Mouse (Mus musculus) stomach, postnatal 0 days (tissue): ENCODE data around the gene Fam171a2. TPM values are rescaled to one million over a fixed set of nuclear protein-coding genes. Genes with fewer than 3 reads are reported as not detected.

Experiments used
- ATAC-seq: fragments of 200-750 bp; cut with Nextera tagmentation; 2 replicates; pipeline ENCODE4 v1.8.0; 2017; ENCODE audit not compliant: low FRiP score, low TSS enrichment
- DNase-seq: peaks from one replicate; pipeline ENCODE4 v3.0.0-alpha.2; 2016; ENCODE audit warnings: low spot score
- H3K27ac ChIP-seq: fragments of 300-500 bp; sonication (generic); replicated peaks from 2 replicates; pipeline ENCODE4 v1.5.1; 2014; ENCODE audit warnings: mild to moderate bottlenecking, control low read depth
- H3K27me3 ChIP-seq: fragments of 300-500 bp; sonication (generic); 2 replicates; pipeline ENCODE4 v1.6.1; 2014; ENCODE audit warnings: low read length; ENCODE audit not compliant: control insufficient read depth, insufficient read depth
- H3K36me3 ChIP-seq: fragments of 300-500 bp; sonication (generic); 2 replicates; pipeline ENCODE4 v1.6.1; 2014; ENCODE audit warnings: low read length, mixed read lengths; ENCODE audit not compliant: control insufficient read depth, insufficient read depth
- H3K4me1 ChIP-seq: fragments of 300-500 bp; sonication (generic); replicated peaks from 2 replicates; pipeline ENCODE4 v1.6.1; 2014; ENCODE audit warnings: antibody characterized with exemption; ENCODE audit not compliant: control insufficient read depth, insufficient read depth
- H3K4me2 ChIP-seq: fragments of 300-500 bp; sonication (generic); replicated peaks from 2 replicates; pipeline ENCODE4 v1.6.1; 2014; ENCODE audit warnings: low read depth, mild to moderate bottlenecking, control low read depth, moderate library complexity
- H3K4me3 ChIP-seq: fragments of 300-500 bp; sonication (generic); 2 replicates; pipeline ENCODE4 v1.5.1; 2014; ENCODE audit warnings: low read depth, low read length, control low read depth
- H3K9ac ChIP-seq: fragments of 300-500 bp; sonication (generic); 2 replicates; pipeline ENCODE4 v1.6.1; 2014; ENCODE audit warnings: mild to moderate bottlenecking, low read length, control low read depth, mixed read lengths
- H3K9me3 ChIP-seq: fragments of 300-500 bp; sonication (generic); 2 replicates; pipeline ENCODE4 v1.6.1; 2016; ENCODE audit warnings: low read length; ENCODE audit not compliant: control insufficient read depth
- CTCF ChIP-seq: IDR thresholded peaks from 2 replicates; pipeline ENCODE4 v1.5.1; 2016; ENCODE audit warnings: antibody characterized with exemption, low read depth, mild to moderate bottlenecking, moderate library complexity
- EP300 ChIP-seq: optimal IDR thresholded peaks from 2 replicates; pipeline ENCODE3; 2016; ENCODE audit warnings: antibody characterized with exemption
- WGBS: fragments of 180-500 bp; shearing (Covaris S2); extraction: QIAGEN DNeasy Blood & Tissue Kit; methylation state at CpG from one replicate; pipeline ENCODE4 v1.1.7; 2014; 5-methylcytosine and 5-hydroxymethylcytosine counted together
- polyA plus RNA-seq: library from polyadenylated mRNA; unstranded; fragments of >200 nt; fragmentation: Nextera tagmentation; extraction: Ambion mirVana; gene quantifications from 2 replicates; pipeline ENCODE4 v1.2.1, GENCODE M21; 2015

The Fam171a2 gene
- 2.0 and 2.9 TPM in 2 replicates for polyA plus RNA-seq

DNA sequence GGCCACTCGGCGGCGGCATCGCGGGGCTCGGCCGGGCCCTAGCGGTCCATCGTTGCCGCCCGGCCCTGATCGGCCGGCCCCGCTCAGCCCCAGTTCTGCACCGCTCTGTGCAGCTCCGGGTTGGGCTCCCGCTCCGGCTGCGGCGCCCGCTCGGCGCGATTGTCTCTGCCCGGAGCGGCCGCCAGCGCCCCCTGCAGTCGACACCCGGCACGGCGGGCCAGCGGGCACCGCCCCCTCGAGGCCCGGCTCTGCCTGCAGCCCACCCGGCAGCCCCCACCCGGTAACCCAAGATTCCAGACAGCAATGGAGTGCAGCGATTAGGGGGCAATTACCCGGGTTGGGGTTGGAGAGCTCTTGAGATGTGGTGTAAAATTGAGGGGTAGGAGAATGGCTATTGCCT lies at the start of gene Fam171a2:
Gene Fam171a2, minus strand, starts transcription at position 186 of the 400 bp plus-strand sequence.
- Histone ChIP-seq H3K4me1 (peaks cover 15% of the 10 kb centered on the region), H3K4me2 (peak within 1 kb of the TSS; percentile 96), H3K27me3 (no peaks in the 10 kb centered on the region), H3K4me3 (peak within 1 kb of the TSS; percentile 82), H3K9me3 (no peaks in the 10 kb centered on the region), H3K9ac (peak within 1 kb of the TSS; percentile 85), H3K27ac (peak within 1 kb of the TSS; percentile 89), H3K36me3 (no peaks in the 10 kb centered on the region)
- WGBS, result under 1% methylated on average over 38 of the region's 40 CpGs
- TF ChIP-seq CTCF (peak; percentile 74), EP300 (no peak)
- DNase-seq (peak; percentile 82), ATAC-seq (peak; percentile 69)

DNA sequence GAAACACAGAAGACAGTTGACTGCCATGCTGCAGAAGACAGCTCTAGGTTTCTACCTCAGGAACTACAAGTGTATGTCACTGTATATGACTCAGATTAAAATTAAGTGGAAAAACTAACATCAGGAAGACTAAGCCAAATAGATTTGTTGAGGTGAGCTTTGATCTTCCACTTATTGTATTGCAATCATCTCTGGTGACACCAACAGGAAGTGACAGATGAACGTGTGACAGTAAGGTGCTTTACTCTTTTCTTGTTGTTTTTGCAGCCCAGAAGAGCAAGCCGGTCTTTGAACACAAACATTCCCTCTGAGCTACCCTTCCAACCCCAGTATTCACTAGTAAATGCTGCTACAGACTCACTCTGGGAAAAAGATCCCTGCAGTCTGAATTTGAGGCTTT lies 49.2 kb upstream of the Fam171a2 start:
- no peak overlapping the region for H3K4me3 ChIP-seq

DNA sequence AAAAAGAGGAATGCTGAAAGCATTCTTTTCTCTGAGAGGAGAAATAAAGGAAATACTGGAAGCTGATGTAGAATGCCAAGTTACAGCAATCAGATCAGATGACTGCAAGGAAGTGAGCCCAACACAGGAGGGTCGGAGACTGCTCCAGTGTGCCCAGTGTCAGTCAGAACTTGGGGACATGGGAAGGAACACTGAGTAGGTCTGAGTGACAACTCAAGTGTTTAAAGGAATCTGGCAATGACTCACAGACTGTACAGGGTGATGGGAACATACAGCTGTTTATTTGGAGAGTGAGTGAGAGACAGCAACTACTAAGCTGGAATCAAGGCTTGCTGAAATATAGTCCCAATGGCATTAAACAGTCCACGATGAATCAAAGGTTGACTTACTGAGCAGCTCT lies 48.7 kb upstream of the Fam171a2 start:
- Histone ChIP-seq H3K9ac (no peak overlapping the region), H3K4me1 (no peaks in the 10 kb centered on the region), H3K27me3 (no peaks in the 10 kb centered on the region), H3K27ac (no peak overlapping the region), H3K4me3 (no peak overlapping the region), H3K4me2 (no peak overlapping the region), H3K9me3 (no peaks in the 10 kb centered on the region), H3K36me3 (peaks cover 4% of the 10 kb centered on the region; the same call in 1 of the 2 replicates)
- DNase-seq (no peak), ATAC-seq (no peak)
- 90% methylated on average over 2 of the region's 2 CpGs for WGBS
- no peak for TF ChIP-seq CTCF
- no peak for TF ChIP-seq EP300

More for the DNA sequence above, 49.2 kb upstream of the Fam171a2 start:
- Histone ChIP-seq H3K4me1 (no peaks in the 10 kb centered on the region), H3K27me3 (no peaks in the 10 kb centered on the region), H3K9ac (no peak overlapping the region), H3K36me3 (peaks cover 4% of the 10 kb centered on the region; the same call in 1 of the 2 replicates), H3K4me2 (no peak overlapping the region), H3K9me3 (no peaks in the 10 kb centered on the region), H3K27ac (no peak overlapping the region)
- ATAC-seq (no peak), DNase-seq (no peak)
- TF ChIP-seq CTCF (no peak), EP300 (no peak)
- WGBS, result 73% methylated on average over 2 of the region's 2 CpGs

DNA sequence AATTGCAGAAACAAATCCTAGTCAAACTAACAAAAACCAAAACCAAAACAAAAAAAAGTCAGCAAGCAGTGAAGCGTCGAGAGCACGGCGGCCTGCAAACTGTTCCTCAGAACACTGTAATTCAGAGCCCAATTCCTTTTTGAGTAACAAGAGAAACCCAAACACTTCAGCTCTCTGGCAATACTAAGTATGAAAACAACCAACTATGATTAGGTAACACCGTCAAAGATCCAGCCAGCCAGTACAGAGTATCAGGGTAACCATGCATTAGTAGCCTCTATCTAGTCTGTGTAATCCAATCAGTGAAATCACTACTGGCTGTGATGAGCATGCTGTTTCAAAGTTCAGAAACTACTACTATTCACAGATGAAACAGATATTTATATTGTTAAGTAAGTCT lies 48.3 kb upstream of the Fam171a2 start:
- no peak for DNase-seq
- Histone ChIP-seq H3K4me3 (no peak overlapping the region), H3K36me3 (peaks cover 4% of the 10 kb centered on the region; the same call in 1 of the 2 replicates), H3K9me3 (no peaks in the 10 kb centered on the region), H3K9ac (no peak overlapping the region), H3K27ac (no peak overlapping the region), H3K4me2 (no peak overlapping the region), H3K27me3 (no peaks in the 10 kb centered on the region), H3K4me1 (no peaks in the 10 kb centered on the region)
- 87% methylated on average over 5 of the region's 5 CpGs for WGBS
- no peak for TF ChIP-seq CTCF
- ATAC-seq, result no peak

DNA sequence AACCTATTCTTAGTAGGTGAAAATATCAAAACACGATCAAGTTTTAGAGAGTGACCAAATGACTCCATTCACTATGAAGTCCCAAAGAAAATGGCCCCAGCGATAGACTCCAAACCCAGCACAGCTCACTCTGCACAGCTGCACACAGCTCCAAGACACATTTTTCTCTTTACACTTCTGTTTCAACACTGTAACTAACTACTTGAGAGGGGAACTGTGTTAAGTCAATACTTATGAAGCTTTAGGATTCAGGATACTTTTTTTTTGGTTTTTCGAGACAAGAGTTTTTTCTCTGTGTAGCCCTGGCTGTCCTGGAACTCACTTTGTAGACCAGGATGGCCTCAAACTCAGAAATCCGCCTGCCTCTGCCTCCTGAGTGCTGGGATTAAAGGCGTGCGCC lies 47.6 kb upstream of the Fam171a2 start:
- H3K9ac ChIP-seq, result no peak overlapping the region
- DNase-seq, result no peak
- 95% methylated on average over 6 of the region's 6 CpGs for WGBS
- H3K4me3 ChIP-seq, result no peak overlapping the region
- TF ChIP-seq CTCF, result no peak
- H3K36me3 ChIP-seq, result peaks cover 4% of the 10 kb centered on the region; the same call in 1 of the 2 replicates
- H3K9me3 ChIP-seq, result no peaks in the 10 kb centered on the region
- H3K4me2 ChIP-seq, result no peak overlapping the region
- no peak for ATAC-seq
- no peaks in the 10 kb centered on the region for H3K4me1 ChIP-seq
- no peaks in the 10 kb centered on the region for H3K27me3 ChIP-seq
- H3K27ac ChIP-seq, result no peak overlapping the region

DNA sequence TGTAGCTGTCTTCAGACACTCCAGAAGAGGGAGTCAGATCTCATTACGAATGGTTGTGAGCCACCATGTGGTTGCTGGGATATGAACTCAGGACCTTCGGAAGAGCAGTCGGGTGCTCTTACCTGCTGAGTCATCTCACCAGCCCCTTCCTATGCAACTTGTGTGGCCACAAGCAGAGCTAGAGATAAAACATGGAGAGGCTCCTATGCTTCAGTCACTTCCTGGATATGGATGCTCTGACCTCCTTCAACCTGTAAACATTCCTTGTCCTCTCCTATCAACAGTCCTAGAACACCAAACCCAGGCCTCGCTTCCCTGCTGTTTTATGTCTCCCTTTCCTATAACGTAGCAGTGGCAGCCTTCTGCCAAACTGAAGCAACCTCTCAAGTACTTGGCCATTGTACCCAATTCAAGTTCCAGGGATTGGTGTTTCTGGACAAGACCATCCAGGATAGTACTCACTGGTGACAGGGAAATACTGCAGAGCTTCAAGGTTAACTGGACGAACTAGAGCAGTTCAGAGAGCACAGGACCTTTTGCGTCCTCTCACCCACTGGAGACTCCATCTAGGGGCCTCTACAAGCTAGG lies 46.7 kb upstream of the Fam171a2 start:
- H3K27me3 ChIP-seq, result no peaks in the 10 kb centered on the region
- TF ChIP-seq CTCF (no peak), EP300 (no peak)
- ATAC-seq (no peak), DNase-seq (no peak)
- no peaks in the 10 kb centered on the region for H3K9me3 ChIP-seq
- H3K4me1 ChIP-seq, result no peaks in the 10 kb centered on the region
- no peak overlapping the region for H3K9ac ChIP-seq
- no peak overlapping the region for H3K4me3 ChIP-seq
- H3K27ac ChIP-seq, result no peak overlapping the region
- 79% methylated on average over 7 of the region's 7 CpGs for WGBS
- H3K36me3 ChIP-seq, result peaks cover 4% of the 10 kb centered on the region; the same call in 1 of the 2 replicates
- H3K4me2 ChIP-seq, result no peak overlapping the region
